Mouse (Mus musculus) gastrocnemius, adult 2 months (tissue): ENCODE results near the gene Zc3h4. TPM values are rescaled to one million over a fixed set of nuclear protein-coding genes. Genes with fewer than 3 reads are reported as not detected.

Source experiments
- DNase-seq: peaks from one replicate; pipeline ENCODE4 v3.0.0; 2022
- H3K27ac ChIP-seq: fragments of 200-600 bp; 2 replicates; pipeline ENCODE4 v1.8.1; 2022; ENCODE audit warnings: mild to moderate bottlenecking
- H3K4me3 ChIP-seq: fragments of 200-600 bp; 2 replicates; pipeline ENCODE4 v1.8.1; 2022; ENCODE audit warnings: mild to moderate bottlenecking, moderate library complexity
- CTCF ChIP-seq: fragments of 200-600 bp; IDR thresholded peaks from 2 replicates; pipeline ENCODE4 v1.8.1; 2022; ENCODE audit warnings: antibody characterized with exemption, mild to moderate bottlenecking, moderate library complexity
- intact Hi-C: fragments of 180-260 bp; cut with DNase I; formaldehyde crosslinking; loops from one replicate; pipeline ENCODE4 v1.15.1; 2025
- total RNA-seq, 2 experiments: library from RNA; stranded (reverse); gene quantifications; 2 replicates each; pipeline ENCODE4 v1.2.3; 2021

The Zc3h4 gene
- total RNA-seq, 2 experiments from 2014 or later = 29.9 to 32.0 TPM

DNA sequence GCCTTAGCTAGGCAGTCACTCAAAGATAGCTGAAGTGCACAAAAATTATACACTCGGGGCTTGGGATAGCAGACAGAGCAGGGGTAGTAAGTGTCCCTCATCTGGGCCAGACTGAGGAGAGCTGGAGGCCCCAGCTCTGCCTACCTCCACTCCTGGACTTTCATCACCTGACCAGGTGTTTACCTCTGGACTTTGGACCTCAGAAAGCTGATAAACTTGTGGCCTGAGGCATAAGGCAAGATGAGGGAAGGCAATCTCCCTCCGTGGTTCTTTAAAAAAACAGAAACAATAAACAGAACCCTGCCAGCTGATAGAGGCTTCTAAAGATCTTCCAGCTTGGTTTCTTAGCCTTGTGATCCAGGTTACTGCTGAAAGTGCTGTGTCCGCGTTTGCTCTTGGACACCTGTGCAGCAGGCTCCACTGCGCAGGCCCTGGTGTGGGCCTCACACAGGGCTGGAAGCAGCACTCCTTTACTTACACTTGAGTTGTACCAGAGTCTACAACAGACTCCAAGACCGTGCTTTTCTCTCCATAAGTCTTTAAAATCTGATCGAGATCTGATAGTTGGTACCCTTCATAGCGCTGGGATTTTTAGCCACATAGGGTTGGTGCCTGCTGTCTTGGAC, 19.9 kb downstream of the Zc3h4 start:
- H3K27ac ChIP-seq = no peak overlapping the region
- DNase-seq = no peak
- intact Hi-C loops = loop anchor here (10.0 kb wide), 1 partner anchor 46 kb away; no protein-coding TSS in a partner anchor
- TF ChIP-seq CTCF = no peak
- H3K4me3 ChIP-seq = no peak overlapping the region

DNA sequence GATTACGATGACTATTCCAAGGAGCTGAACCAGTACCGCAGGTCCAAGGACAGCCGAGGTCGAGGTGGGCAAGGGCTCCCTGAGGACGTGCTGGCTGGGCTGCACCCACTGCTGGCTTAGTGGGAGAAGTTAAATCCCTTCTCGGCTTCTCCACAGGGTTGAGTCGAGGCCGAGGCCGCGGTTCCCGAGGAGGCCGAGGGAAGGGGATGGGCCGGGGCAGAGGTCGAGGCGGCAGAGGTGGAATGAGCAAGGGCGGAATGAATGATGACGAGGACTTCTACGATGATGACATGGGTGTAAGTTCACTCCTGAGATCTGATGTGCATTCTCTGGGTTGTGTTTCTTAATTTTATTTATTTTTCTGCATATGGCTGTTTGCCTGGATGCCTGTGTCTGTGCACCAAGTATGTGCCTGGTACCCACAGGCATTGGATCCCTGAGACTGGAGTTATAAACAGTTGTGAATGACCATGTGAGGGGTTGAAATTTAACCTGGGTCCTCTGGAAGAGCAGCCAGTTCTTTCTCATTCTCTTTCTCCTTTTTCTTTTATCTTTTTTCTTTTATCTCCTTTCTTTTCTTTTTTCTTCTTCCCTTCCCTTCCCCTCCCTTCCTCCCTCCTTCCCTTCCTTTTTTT, 21.6 kb downstream of the Zc3h4 start:
- intact Hi-C loops = loop anchor here (10.0 kb wide), 1 partner anchor 48 kb away; no protein-coding TSS in a partner anchor
- DNase-seq = no peak
- H3K4me3 ChIP-seq = no peak overlapping the region
- H3K27ac ChIP-seq = no peak overlapping the region
- TF ChIP-seq CTCF = no peak

DNA sequence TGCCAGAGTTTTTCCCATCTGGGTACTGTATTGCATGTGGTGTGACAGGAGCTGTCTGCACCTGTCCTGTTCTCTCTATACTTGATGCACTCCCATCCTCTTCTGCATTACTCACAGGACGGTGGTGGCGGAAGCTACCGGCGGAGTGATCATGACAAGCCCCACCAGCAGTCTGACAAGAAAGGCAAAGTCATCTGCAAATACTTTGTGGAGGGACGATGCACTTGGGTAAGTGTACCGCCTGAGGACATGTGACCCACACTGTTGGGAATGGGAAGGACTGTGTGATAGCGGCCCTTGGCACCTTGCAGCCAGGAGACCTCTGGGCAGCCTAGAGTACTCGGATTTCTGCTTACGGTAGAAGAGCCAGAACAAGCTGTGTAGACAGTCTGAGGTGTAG, 23.0 kb downstream of the Zc3h4 start:
- no peak for DNase-seq
- intact Hi-C loops = loop anchor here (10.0 kb wide), 1 partner anchor 49 kb away; no protein-coding TSS in a partner anchor
- no peak for TF ChIP-seq CTCF
- H3K27ac ChIP-seq = no peak overlapping the region
- no peak overlapping the region for H3K4me3 ChIP-seq

DNA sequence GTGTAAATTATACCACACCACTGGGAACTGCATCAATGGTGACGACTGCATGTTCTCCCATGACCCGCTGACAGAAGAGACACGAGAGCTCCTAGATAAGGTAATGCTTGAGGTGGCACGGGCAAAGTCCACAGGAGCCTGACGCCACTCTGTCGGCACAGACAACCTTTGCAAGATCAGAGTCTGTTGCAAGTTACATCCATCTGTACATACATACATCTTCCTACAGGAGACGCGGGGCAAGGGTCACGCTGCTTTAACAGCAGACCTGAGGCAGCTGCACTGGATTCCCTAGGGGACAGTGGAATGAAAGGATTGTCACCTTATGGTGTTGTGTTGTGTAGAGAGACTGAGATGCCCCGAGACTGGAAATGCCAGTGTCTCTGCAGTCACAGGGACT, 25.0 kb downstream of the Zc3h4 start:
- no peak overlapping the region for H3K27ac ChIP-seq
- no peak for DNase-seq
- H3K4me3 ChIP-seq = no peak overlapping the region
- no peak for TF ChIP-seq CTCF
- intact Hi-C loops = loop anchor here (1.0 to 10.0 kb wide), 2 partner anchors 29 to 51 kb away; no protein-coding TSS in a partner anchor

DNA sequence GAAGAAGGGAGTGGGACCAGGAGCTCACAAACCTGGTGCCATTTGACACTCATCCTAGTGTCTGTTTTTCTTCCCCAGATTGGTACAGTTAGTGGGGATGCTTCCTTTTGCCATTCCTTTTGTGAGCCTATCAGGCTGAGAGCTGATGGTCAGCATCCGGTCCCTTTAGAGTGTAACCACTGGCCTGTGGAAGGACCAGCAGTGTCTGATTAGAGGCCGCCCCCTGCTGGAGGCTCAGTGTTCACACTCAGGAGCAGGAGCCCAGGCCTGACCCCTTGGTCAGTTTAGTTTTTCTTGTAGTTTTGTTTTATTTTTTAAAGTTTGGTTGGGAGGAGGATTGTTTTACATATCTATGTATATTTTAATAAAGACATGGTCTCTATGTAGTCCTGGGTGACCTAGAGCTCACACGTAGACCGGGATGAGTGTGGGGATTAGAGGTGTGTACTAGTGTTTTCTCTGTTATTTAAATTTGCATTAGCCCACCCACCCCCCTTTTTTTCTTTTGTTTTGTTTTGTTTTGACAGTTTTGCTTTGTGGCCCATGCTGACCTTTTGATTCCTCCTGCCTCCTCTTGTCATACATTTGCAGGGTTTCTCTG, 25.5 kb downstream of the Zc3h4 start:
- Histone ChIP-seq H3K27ac (no peak overlapping the region), H3K4me3 (no peak overlapping the region)
- peak; percentile 98 for TF ChIP-seq CTCF
- DNase-seq = peak; percentile 92
- intact Hi-C loops = loop anchor here (1.0 to 10.0 kb wide), 2 partner anchors 30 to 51 kb away; no protein-coding TSS in a partner anchor

DNA sequence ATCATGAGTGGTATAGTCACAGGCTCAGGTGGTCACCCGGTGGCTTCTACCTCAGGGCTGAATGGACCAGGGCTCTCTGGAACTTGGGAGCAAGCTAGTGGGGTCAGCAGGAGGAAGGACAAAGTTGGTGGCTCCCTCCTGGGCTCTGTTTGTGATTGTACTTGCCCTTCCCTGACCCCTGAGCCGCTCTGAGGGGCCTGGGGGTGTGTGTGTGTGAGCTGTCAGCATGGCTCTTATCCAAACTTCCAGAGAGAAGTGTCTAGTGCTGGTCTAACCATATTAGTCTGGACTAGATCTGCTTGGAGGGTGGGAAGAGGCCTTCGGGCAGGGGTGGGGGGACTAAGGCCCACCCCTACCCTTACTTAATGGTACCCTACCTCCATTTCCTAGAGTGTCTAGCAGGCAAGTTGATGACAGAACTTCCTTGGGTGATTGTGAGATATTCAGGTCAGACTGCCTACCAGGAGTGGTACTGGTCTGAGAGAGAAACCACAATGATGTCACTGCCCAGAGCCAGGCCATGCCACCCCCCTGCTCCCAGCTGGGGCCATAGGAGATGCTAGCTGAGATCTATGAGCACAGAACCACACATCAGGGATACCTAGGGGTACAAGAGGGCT, 32.8 kb downstream of the Zc3h4 start:
- Histone ChIP-seq H3K4me3 (no peak overlapping the region), H3K27ac (no peak overlapping the region)
- no peak for DNase-seq
- TF ChIP-seq CTCF = no peak
- intact Hi-C loops = no loop called here

DNA sequence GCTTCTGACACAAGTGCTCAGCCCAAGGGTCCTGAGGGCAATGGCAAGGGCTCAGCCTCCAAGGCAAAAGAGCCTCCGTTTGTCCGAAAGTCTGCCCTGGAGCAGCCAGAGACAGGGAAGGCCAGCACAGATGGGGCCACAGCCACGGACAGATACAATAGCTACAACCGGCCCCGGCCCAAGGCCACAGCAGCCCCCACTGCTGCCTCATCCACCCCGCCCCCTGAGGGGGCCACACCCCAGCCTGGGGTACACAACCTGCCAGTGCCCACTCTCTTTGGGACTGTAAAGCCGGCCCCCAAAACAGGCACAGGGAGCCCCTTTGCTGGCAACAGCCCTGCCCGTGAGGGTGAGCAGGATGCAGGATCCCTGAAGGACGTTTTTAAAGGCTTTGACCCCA, 34.4 kb downstream of the Zc3h4 start:
- H3K27ac ChIP-seq = no peak overlapping the region
- intact Hi-C loops = no loop called here
- no peak for DNase-seq
- H3K4me3 ChIP-seq = no peak overlapping the region
- TF ChIP-seq CTCF = no peak

DNA sequence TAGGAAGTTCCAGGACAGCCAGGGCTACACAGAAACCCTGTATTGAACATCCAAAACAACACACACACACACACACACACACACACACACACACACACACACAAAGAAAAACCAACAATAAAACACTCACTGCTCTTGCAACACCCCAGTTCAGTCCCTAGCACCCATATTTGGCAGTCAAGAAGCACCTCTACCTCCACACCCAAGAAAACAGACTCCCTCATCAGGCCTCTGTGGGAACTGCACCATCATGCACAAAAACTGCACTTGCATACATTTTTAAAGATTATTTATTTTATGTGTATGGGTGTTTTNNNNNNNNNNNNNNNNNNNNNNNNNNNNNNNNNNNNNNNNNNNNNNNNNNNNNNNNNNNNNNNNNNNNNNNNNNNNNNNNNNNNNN, 40.5 kb downstream of the Zc3h4 start:
- no peak for DNase-seq
- intact Hi-C loops = no loop called here
- peak; percentile 28; the same call in 1 of the 2 replicates for TF ChIP-seq CTCF
- Histone ChIP-seq H3K4me3 (no peak overlapping the region), H3K27ac (no peak overlapping the region)

DNA sequence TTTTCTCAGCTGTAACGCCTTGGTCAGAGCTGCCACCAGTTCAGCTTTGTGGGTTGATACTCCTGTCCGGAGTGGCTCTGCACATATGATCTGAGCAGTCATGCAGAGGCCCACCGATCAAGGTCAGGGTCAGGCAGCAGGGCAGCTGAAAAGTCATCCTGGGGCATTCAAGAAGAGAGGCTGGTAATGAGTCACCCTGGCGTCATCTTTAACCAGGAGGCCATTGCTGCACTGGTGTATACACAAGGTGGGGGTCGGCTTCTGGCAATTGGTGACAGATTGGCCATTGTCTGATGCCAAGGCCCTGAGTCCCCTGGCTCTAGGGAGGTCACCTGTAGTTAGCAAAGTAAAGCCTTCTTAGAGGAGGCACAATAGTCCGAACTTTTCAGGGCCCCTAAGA, 50.9 kb downstream of the Zc3h4 start:
- Histone ChIP-seq H3K27ac (peak overlapping the region; percentile 87; the same call in 1 of the 2 replicates), H3K4me3 (no peak overlapping the region)
- intact Hi-C loops = no loop called here
- DNase-seq = no peak
- TF ChIP-seq CTCF = no peak

DNA sequence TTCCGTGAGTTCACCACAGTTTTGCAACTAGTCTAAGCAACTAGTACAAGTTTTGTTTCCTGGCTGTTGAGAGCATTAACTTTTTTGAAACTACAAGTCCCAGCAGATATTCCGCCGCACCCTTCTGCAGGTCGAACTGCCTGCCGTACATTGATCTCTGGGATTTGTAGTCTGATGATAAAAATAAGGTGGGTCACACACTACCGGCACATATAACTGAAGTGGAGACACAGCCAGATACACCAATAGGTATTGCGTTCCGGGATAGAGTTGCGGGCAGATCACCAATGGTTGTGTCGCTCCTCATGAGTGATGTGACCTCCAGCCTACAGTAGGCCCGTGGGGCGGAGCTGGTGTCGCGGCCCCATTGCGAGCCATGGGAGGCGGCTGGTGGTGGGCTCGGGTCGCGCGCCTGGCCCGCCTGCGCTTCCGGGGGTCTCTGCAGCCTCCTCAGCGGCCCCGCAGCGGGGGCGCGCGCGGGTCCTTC, 51.9 kb downstream of the Zc3h4 start, which contains the start of gene Tmem160:
Gene Tmem160, plus strand, starts transcription at position 193 of the 487 bp plus-strand sequence.
- intact Hi-C loops = no loop called here
- DNase-seq = peak; percentile 94

DNA sequence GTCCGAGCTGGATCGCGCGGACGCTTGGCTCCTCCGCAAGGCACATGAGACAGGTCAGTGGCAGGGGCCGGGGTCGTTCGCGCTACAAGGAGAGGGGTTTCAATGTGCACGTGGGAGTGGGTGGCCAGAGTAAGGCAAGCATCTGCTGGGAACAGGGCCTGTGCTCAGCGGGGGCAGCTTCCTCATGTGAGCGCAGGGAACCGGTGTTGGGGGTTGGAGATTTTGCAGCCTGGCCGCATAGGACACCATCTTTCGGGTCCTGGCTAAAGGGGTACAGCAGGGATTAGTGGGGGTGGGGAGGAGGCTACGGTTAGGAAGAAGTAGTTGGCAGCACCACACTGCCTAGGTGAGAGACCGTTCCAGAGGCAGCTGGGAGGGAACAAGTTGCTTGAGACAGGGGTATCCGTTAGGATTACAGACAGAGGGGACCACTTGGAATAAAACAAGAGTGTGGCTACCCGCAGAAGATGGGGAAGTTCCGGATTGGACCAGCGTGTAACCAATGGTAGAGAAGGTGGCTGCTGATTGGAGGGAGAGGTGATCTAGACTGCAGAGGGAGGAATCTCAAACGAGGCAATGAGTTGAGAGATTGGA, 52.5 kb downstream of the Zc3h4 start:
- intact Hi-C loops = no loop called here
- H3K27ac ChIP-seq = peak overlapping the region; percentile 87

More for the DNA sequence above, 51.9 kb downstream of the Zc3h4 start, which contains the start of gene Tmem160:
- no peak for TF ChIP-seq CTCF
- Histone ChIP-seq H3K27ac (peak within 1 kb of the TSS; percentile 87), H3K4me3 (peak within 1 kb of the TSS; percentile 89)

DNA sequence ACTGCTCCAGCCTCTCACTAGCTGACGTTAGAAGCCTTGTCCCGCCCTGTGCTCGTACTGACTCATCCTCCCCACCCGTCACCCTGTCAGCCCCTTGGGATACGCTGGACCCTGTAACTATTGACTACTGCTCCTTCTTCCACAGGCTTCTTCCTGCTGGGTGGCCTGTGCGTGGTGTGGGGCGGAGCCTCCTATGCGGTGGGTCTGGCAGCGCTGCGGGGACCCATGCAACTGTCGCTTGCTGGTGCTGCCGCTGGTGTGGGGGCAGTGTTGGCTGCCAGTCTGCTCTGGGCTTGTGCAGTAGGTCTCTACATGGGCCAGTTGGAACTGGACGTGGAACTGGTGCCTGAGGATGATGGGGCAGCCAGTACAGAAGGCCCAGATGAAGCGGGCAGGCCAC, 54.3 kb downstream of the Zc3h4 start:
- H3K27ac ChIP-seq = no peak overlapping the region
- TF ChIP-seq CTCF = no peak
- no peak for DNase-seq
- H3K4me3 ChIP-seq = no peak overlapping the region
- intact Hi-C loops = no loop called here

More for the DNA sequence above, 52.5 kb downstream of the Zc3h4 start:
- peak; percentile 56 for DNase-seq
- peak overlapping the region; percentile 89 for H3K4me3 ChIP-seq
- TF ChIP-seq CTCF = no peak
